Mouse (Mus musculus): Measurements from ENCODE around the gene Dpy19l3. TPM values are rescaled to one million over a fixed set of nuclear protein-coding genes. Genes with fewer than 3 reads are reported as not detected.

The Dpy19l3 gene
- polyA plus RNA-seq, 1 experiment from 2014 or later = 52.7 TPM

DNA sequence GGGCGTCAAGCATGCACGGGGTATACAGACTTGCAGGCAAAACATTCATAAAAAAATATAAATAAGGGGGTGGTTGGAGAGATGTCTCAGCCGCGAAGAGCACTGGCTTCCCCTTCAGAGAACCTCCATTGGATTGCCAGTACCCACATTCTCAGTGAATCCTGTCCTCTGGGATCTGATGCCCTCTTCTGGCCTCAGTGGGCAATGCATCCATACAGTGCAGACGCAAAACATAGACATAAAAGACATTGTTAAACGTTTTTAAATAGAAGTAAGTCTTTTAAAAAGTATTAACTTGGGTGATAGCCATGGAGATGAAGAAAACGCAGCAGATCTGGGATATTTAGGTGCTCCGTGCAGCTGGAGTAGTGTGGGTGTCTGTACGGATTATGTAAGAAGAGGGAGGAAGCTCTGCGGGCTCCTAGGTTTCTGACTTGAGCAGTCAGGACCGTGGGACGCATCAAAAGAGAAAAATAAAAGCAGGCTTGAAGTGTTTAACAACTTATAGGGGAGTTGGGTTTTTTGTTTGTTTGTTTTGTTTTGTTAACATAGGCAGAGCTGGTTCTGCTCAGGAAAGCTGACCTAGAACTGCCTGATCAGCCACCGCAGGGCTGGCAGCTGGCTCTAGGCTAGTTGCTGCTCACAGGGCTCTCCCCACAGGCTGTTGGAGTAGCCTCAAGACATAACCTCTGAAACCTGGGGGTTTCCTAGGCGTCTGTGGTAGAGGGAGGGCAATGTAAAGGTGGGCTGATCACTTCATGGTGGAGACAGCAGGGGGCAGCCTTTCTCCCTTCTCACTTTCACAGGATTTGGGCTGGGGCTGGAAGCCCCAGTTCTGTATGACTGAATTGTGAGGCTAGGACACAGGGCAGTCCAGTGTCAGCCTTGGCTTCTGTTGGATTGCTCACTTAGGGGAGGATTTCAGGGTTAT is 2.5 kb upstream of the Dpy19l3 start:
- H3K27ac ChIP-seq (replicated peaks; ENCODE audit: low read depth, low read length) = no peak overlapping the region
- H3K4me3 ChIP-seq (replicated peaks; ENCODE audit: low read depth, low read length) = no peak overlapping the region
- WGBS = 42% methylated on average over 14 of the region's 14 CpGs
- peaks cover 4% of the 10 kb centered on the region; the same call in 1 of the 2 replicates for H3K36me3 ChIP-seq (ENCODE audit: control insufficient read depth, insufficient read depth, low read length)
- H3K9me3 ChIP-seq (ENCODE audit: control insufficient read depth, low read length) = no peaks in the 10 kb centered on the region
- DNase-seq (no peak), ATAC-seq (ENCODE audit: low FRiP score, low TSS enrichment) (no peak)
- no peak overlapping the region for H3K9ac ChIP-seq (replicated peaks; ENCODE audit: low read length)
- no peaks in the 10 kb centered on the region for H3K27me3 ChIP-seq (ENCODE audit: control insufficient read depth, insufficient read depth, low read length)
- peaks cover 9% of the 10 kb centered on the region; the same call in 1 of the 2 replicates for H3K4me1 ChIP-seq (ENCODE audit: control insufficient read depth, insufficient read depth, low read length)
- no peak overlapping the region for H3K4me2 ChIP-seq (ENCODE audit: low read length)

DNA sequence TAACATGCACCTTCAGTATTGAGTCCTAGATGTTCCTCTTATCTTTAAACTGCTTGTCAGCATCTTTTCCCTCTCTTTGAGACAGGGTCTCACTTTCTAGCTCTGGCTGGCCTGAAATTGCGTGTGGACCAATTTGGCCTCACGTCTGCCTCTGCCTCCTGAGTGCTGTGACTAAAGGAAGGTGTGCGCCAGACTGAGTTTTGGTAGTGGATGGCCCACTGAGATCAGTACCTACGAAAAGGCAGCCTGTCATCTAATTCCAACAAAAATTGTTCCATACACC is 573 bp upstream of the Dpy19l3 start:
- WGBS = 66% methylated on average over 4 of the region's 4 CpGs
- Histone ChIP-seq H3K27ac (replicated peaks; ENCODE audit: low read depth, low read length) (peak overlapping the region; percentile 63), H3K9me3 (ENCODE audit: control insufficient read depth, low read length) (no peaks in the 10 kb centered on the region), H3K36me3 (ENCODE audit: control insufficient read depth, insufficient read depth, low read length) (peaks cover 18% of the 10 kb centered on the region), H3K4me1 (ENCODE audit: control insufficient read depth, insufficient read depth, low read length) (peaks cover 9% of the 10 kb centered on the region; the same call in 1 of the 2 replicates), H3K27me3 (ENCODE audit: control insufficient read depth, insufficient read depth, low read length) (no peaks in the 10 kb centered on the region), H3K9ac (replicated peaks; ENCODE audit: low read length) (peak overlapping the region; percentile 75), H3K4me2 (ENCODE audit: low read length) (peak overlapping the region; percentile 94), H3K4me3 (replicated peaks; ENCODE audit: low read depth, low read length) (peak overlapping the region; percentile 88)
- no peak for ATAC-seq (ENCODE audit: low FRiP score, low TSS enrichment)
- DNase-seq = no peak

GRCm38 (mm10) chr7:35753319-35754032 is 778 bp downstream of the Dpy19l3 start:
- ATAC-seq (ENCODE audit: low FRiP score, low TSS enrichment) = no peak; the same call in 1 of the 2 replicates
- H3K4me1 ChIP-seq (ENCODE audit: control insufficient read depth, insufficient read depth, low read length) = peaks cover 9% of the 10 kb centered on the region; the same call in 1 of the 2 replicates
- no peak overlapping the region for H3K27ac ChIP-seq (replicated peaks; ENCODE audit: low read depth, low read length)

GRCm38 (mm10) chr7:35750873-35751272 is 3.4 kb downstream of the Dpy19l3 start:
- ATAC-seq (ENCODE audit: low FRiP score, low TSS enrichment) = no peak
- no peaks in the 10 kb centered on the region for H3K27me3 ChIP-seq (ENCODE audit: control insufficient read depth, insufficient read depth, low read length)
- no peaks in the 10 kb centered on the region for H3K9me3 ChIP-seq (ENCODE audit: control insufficient read depth, low read length)
- peaks cover 47% of the 10 kb centered on the region for H3K36me3 ChIP-seq (ENCODE audit: control insufficient read depth, insufficient read depth, low read length)
- H3K4me1 ChIP-seq (ENCODE audit: control insufficient read depth, insufficient read depth, low read length) = peaks cover 9% of the 10 kb centered on the region; the same call in 1 of the 2 replicates
- no peak overlapping the region for H3K4me3 ChIP-seq (replicated peaks; ENCODE audit: low read depth, low read length)
- H3K4me2 ChIP-seq (ENCODE audit: low read length) = no peak overlapping the region
- DNase-seq = no peak
- 96% methylated on average over 9 of the region's 9 CpGs for WGBS
- no peak overlapping the region for H3K9ac ChIP-seq (replicated peaks; ENCODE audit: low read length)
- H3K27ac ChIP-seq (replicated peaks; ENCODE audit: low read depth, low read length) = no peak overlapping the region

More at GRCm38 (mm10) chr7:35753319-35754032, 778 bp downstream of the Dpy19l3 start:
- Histone ChIP-seq H3K4me2 (ENCODE audit: low read length) (peak overlapping the region; percentile 94), H3K9me3 (ENCODE audit: control insufficient read depth, low read length) (no peaks in the 10 kb centered on the region), H3K27me3 (ENCODE audit: control insufficient read depth, insufficient read depth, low read length) (no peaks in the 10 kb centered on the region), H3K36me3 (ENCODE audit: control insufficient read depth, insufficient read depth, low read length) (peaks cover 31% of the 10 kb centered on the region), H3K9ac (replicated peaks; ENCODE audit: low read length) (peak overlapping the region; percentile 75), H3K4me3 (replicated peaks; ENCODE audit: low read depth, low read length) (peak overlapping the region; percentile 88)
- 2% methylated on average over 15 of the region's 15 CpGs for WGBS
- peak; percentile 52 for DNase-seq

DNA sequence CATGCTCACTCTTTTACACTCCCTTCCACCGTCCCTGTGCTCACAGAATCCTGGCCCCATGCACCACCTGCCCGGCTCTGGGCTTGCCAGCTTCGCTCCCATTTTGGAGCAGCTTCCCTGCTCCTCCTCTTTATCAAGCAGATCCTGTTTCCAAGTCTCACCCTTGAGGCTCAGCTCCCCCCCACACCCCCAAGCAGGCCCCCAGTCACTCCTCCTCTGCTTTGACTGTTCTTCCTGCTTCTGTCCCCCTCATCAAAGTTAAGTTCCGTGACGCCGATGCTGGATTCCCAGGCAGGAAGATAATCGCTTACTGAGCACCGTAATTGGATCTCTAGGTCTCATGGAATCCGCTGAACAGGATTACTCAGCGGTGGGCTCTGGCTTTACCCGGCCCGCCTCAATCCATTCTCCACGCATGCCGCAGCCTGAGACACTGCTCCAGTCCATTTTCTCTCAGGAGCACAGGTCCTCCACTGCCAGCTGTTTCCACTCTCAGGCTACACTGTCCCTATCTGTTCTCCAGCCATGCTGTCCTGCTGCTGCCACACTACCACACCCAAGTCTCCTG is 6.8 kb downstream of the Dpy19l3 start:
- Histone ChIP-seq H3K4me2 (ENCODE audit: low read length) (no peak overlapping the region), H3K9me3 (ENCODE audit: control insufficient read depth, low read length) (no peaks in the 10 kb centered on the region), H3K27me3 (ENCODE audit: control insufficient read depth, insufficient read depth, low read length) (no peaks in the 10 kb centered on the region), H3K27ac (replicated peaks; ENCODE audit: low read depth, low read length) (peak overlapping the region; percentile 52; the same call in 1 of the 2 replicates), H3K36me3 (ENCODE audit: control insufficient read depth, insufficient read depth, low read length) (peaks cover 68% of the 10 kb centered on the region), H3K4me1 (ENCODE audit: control insufficient read depth, insufficient read depth, low read length) (no peaks in the 10 kb centered on the region), H3K9ac (replicated peaks; ENCODE audit: low read length) (no peak overlapping the region), H3K4me3 (replicated peaks; ENCODE audit: low read depth, low read length) (no peak overlapping the region)
- DNase-seq = peak; percentile 76
- peak; percentile 73; the same call in 1 of the 2 replicates for ATAC-seq (ENCODE audit: low FRiP score, low TSS enrichment)
- WGBS = 19% methylated on average over 14 of the region's 14 CpGs

- WGBS = 61% methylated on average over 12 of the region's 12 CpGs
- Histone ChIP-seq H3K4me2 (ENCODE audit: low read length) (no peak overlapping the region), H3K27ac (replicated peaks; ENCODE audit: low read depth, low read length) (no peak overlapping the region; the same call in 1 of the 2 replicates), H3K36me3 (ENCODE audit: control insufficient read depth, insufficient read depth, low read length) (peaks cover 69% of the 10 kb centered on the region), H3K4me3 (replicated peaks; ENCODE audit: low read depth, low read length) (no peak overlapping the region), H3K9me3 (ENCODE audit: control insufficient read depth, low read length) (no peaks in the 10 kb centered on the region), H3K4me1 (ENCODE audit: control insufficient read depth, insufficient read depth, low read length) (no peaks in the 10 kb centered on the region), H3K27me3 (ENCODE audit: control insufficient read depth, insufficient read depth, low read length) (no peaks in the 10 kb centered on the region), H3K9ac (replicated peaks; ENCODE audit: low read length) (no peak overlapping the region)
- ATAC-seq (ENCODE audit: low FRiP score, low TSS enrichment) = no peak
- no peak for DNase-seq
These were observed 7.4 kb downstream of the Dpy19l3 start for GRCm38 (mm10) chr7:35746686-35747396.

DNA sequence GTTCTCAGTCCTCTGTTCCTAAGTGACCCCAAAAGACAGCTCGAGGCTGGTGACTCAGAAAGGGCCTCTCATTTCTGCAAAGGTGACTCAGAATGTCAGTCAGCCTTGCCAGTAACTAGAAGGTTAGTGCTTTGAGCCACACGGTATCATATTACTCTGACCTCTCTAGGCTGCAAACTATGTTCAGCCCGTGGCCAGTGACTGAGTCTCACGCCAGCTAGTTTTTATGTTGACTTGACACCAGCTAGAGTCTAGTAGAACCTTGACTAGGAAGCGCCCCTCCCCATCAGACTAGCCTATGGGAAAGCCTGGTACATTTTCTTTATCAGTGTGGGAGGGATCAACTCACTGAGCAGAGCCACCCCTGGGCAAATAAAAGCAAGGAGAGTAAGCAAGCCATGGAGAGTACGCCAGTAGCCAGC is 9.0 kb downstream of the Dpy19l3 start:
- ATAC-seq (ENCODE audit: low FRiP score, low TSS enrichment) (no peak), DNase-seq (no peak)
- Histone ChIP-seq H3K4me1 (ENCODE audit: control insufficient read depth, insufficient read depth, low read length) (no peaks in the 10 kb centered on the region), H3K27ac (replicated peaks; ENCODE audit: low read depth, low read length) (no peak overlapping the region), H3K4me2 (ENCODE audit: low read length) (no peak overlapping the region), H3K36me3 (ENCODE audit: control insufficient read depth, insufficient read depth, low read length) (peaks cover 59% of the 10 kb centered on the region), H3K9ac (replicated peaks; ENCODE audit: low read length) (no peak overlapping the region), H3K9me3 (ENCODE audit: control insufficient read depth, low read length) (no peaks in the 10 kb centered on the region), H3K27me3 (ENCODE audit: control insufficient read depth, insufficient read depth, low read length) (no peaks in the 10 kb centered on the region), H3K4me3 (replicated peaks; ENCODE audit: low read depth, low read length) (no peak overlapping the region)
- 91% methylated on average over 6 of the region's 6 CpGs for WGBS

DNA sequence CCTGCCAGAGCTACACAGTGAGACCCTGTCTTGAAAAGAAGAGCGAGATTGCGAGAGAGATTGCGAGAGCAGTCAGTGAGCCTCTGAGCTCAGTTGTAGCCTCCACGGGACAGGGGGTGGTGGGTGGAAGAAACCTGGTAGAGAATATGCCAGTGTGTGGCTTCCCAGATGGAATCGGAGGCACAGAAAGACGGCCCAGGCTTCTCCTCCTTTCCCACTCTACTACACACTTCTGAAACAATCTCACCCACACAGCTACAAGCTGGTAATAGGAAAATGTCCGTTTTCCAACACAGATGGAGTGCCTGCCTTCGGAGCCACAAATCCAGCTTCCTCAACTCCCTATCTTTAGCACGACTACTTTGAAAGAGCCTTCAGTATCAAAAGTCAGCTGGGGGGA is 9.5 kb downstream of the Dpy19l3 start:
- H3K9ac ChIP-seq (replicated peaks; ENCODE audit: low read length) = no peak overlapping the region
- H3K36me3 ChIP-seq (ENCODE audit: control insufficient read depth, insufficient read depth, low read length) = peaks cover 57% of the 10 kb centered on the region
- ATAC-seq (ENCODE audit: low FRiP score, low TSS enrichment) (no peak), DNase-seq (no peak)
- H3K4me1 ChIP-seq (ENCODE audit: control insufficient read depth, insufficient read depth, low read length) = no peaks in the 10 kb centered on the region
- no peak overlapping the region for H3K27ac ChIP-seq (replicated peaks; ENCODE audit: low read depth, low read length)
- H3K9me3 ChIP-seq (ENCODE audit: control insufficient read depth, low read length) = no peaks in the 10 kb centered on the region
- H3K4me2 ChIP-seq (ENCODE audit: low read length) = no peak overlapping the region
- H3K27me3 ChIP-seq (ENCODE audit: control insufficient read depth, insufficient read depth, low read length) = no peaks in the 10 kb centered on the region
- no peak overlapping the region for H3K4me3 ChIP-seq (replicated peaks; ENCODE audit: low read depth, low read length)
- WGBS = 97% methylated on average over 9 of the region's 9 CpGs
